10 mouse cellular contexts compared by ENCODE assay signal in the genomic region with DNA sequence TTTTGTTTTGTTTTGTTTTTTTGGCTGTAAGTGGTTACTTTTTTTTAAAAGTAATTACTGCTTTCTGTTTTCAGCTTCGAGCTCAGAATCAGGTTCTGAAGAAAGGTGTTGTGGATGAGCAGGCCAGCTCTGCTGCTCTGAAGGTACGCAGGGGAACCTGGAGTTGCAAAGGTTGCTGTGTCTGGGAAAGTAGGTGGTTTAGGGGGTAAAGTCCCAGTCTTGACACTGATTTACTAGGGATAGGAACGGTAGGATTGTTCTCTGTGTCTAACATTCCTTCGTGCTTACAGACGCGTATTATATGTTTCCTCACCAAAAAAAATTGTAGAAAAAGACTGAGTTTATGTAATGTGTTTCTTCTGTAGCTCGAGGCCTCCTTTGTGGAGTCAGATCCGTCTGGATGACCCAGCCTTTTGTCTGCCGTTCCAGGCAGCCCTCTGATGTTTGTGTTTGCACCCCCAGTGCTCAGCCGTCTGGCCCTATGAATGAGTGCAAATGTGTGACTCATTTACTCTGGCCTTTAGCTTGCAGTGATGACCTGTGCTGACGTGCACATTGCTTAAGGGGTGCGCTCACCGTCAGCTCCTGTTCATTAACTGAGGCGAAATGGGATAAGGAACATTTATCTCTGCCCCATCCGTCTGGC. TPM values are rescaled to one million over a fixed set of nuclear protein-coding genes. Genes with fewer than 3 reads are reported as not detected.
DNase-seq lines count a peak whose midpoint lies in the region; ATAC-seq lines count a peak whose summit lies in the region.
"Had no signal": no experiment of that assay in that cellular context is flagged by ENCODE, and none has a peak within 500 bp of the region (broad histone marks: within the 10 kb centered on the region; RNA-seq: fewer than 3 reads in every experiment).

No protein-coding gene starts in this region.

- H3K4me1 ChIP-seq in midbrain, embryonic 11.5 days (ENCODE audit: control insufficient read depth, insufficient read depth, low read length) = no peaks in the 10 kb centered on the region; the same call in 1 of the 2 replicates
- no peaks in the 10 kb centered on the region for H3K4me1 ChIP-seq in midbrain, embryonic 16.5 days (ENCODE audit: control insufficient read depth, insufficient read depth, low read length)
- H3K4me1 ChIP-seq in forebrain, embryonic 12.5 days = peaks cover 8% of the 10 kb centered on the region

- no peak overlapping the region for H3K4me3 ChIP-seq in midbrain, embryonic 11.5 days (ENCODE audit: low read depth, low read length)
- H3K4me3 ChIP-seq in midbrain, embryonic 16.5 days (ENCODE audit: low read depth, low read length) = no peak overlapping the region
- H3K4me3 ChIP-seq in forebrain, embryonic 12.5 days (replicated peaks) = no peak overlapping the region

- H3K9me3 ChIP-seq in midbrain, embryonic 11.5 days (ENCODE audit: control insufficient read depth, low read length) = no peaks in the 10 kb centered on the region
- no peaks in the 10 kb centered on the region for H3K9me3 ChIP-seq in midbrain, embryonic 16.5 days (replicated peaks; ENCODE audit: control insufficient read depth, low read length, poor library complexity, severe bottlenecking)
- no peaks in the 10 kb centered on the region for H3K9me3 ChIP-seq in forebrain, embryonic 12.5 days

- 50% methylated on average over 15 of the region's 15 CpGs for WGBS in midbrain, embryonic 11.5 days
- WGBS in midbrain, embryonic 16.5 days = 41% methylated on average over 15 of the region's 15 CpGs
- WGBS in forebrain, embryonic 12.5 days = 43% methylated on average over 15 of the region's 15 CpGs
- WGBS in large intestine, adult 2 months = 26% methylated on average over 15 of the region's 15 CpGs

- no peak for DNase-seq in midbrain, embryonic 11.5 days (ENCODE audit: low spot score, missing footprints)
- DNase-seq in large intestine, adult 2 months (ENCODE audit: low read depth, low spot score) = peak; percentile 24
- peak; percentile 82 for DNase-seq in yolk sac, embryonic 10.5 days (ENCODE audit: low spot score)
- no peak for DNase-seq in thymus, postnatal 25 days
- DNase-seq in lung, postnatal 10 days = no peak
- DNase-seq: gastrocnemius, postnatal 25 days had no signal

- H3K4me2 ChIP-seq in midbrain, embryonic 11.5 days = no peak overlapping the region
- H3K4me2 ChIP-seq in midbrain, embryonic 16.5 days (ENCODE audit: low read length) = no peak overlapping the region
- H3K4me2 ChIP-seq in forebrain, embryonic 12.5 days = no peak overlapping the region

- no peaks in the 10 kb centered on the region for H3K27me3 ChIP-seq in midbrain, embryonic 11.5 days (ENCODE audit: control insufficient read depth, insufficient read depth, low read length)
- no peaks in the 10 kb centered on the region for H3K27me3 ChIP-seq in midbrain, embryonic 16.5 days (ENCODE audit: control insufficient read depth, insufficient read depth, low read depth, low read length)
- no peaks in the 10 kb centered on the region for H3K27me3 ChIP-seq in forebrain, embryonic 12.5 days

- no peak overlapping the region for H3K27ac ChIP-seq in midbrain, embryonic 11.5 days (ENCODE audit: low read depth, low read length)
- no peak overlapping the region for H3K27ac ChIP-seq in midbrain, embryonic 16.5 days (ENCODE audit: low read length)
- H3K27ac ChIP-seq in forebrain, embryonic 12.5 days = peak overlapping the region; percentile 46; the same call in 1 of the 2 replicates

- peaks cover 2% of the 10 kb centered on the region; the same call in 1 of the 2 replicates for H3K36me3 ChIP-seq in midbrain, embryonic 11.5 days (ENCODE audit: control insufficient read depth, insufficient read depth, low read length)
- no peaks in the 10 kb centered on the region; the same call in 1 of the 2 replicates for H3K36me3 ChIP-seq in midbrain, embryonic 16.5 days (ENCODE audit: control insufficient read depth, insufficient read depth, low read length)
- H3K36me3 ChIP-seq in forebrain, embryonic 12.5 days (replicated peaks) = peaks cover 18% of the 10 kb centered on the region

- ATAC-seq in midbrain, embryonic 11.5 days (ENCODE audit: low FRiP score) = peak; percentile 73
- ATAC-seq in midbrain, embryonic 16.5 days = no peak
- ATAC-seq in forebrain, embryonic 12.5 days (ENCODE audit: low FRiP score) = 0 out of 2 replicates have a peak, but pooled peaks have one; percentile 11
- ATAC-seq in erythroid progenitor cell, adult 5-6 weeks (replicated peaks; ENCODE audit: low FRiP score, poor library complexity, severe bottlenecking) = no peak

- no peak overlapping the region for H3K9ac ChIP-seq in midbrain, embryonic 11.5 days (ENCODE audit: low read length)
- H3K9ac ChIP-seq in midbrain, embryonic 16.5 days (ENCODE audit: low read depth, low read length) = no peak overlapping the region
- no peak overlapping the region for H3K9ac ChIP-seq in forebrain, embryonic 12.5 days

RNA-seq across cellular contexts. Expression of a gene that starts 13.0 kb away (rescaled TPM):
- polyA plus RNA-seq in midbrain, embryonic 11.5 days (2014; fragmentation: Nextera tagmentation; extraction: Ambion mirVana) = 22.7 and 24.0 TPM in 2 replicates
- polyA plus RNA-seq in midbrain, embryonic 16.5 days (2015; fragmentation: Nextera tagmentation; extraction: Ambion mirVana) = 37.9 and 39.5 TPM in 2 replicates
- polyA plus RNA-seq in forebrain, embryonic 12.5 days (2016; fragmentation: Nextera tagmentation; extraction: Ambion mirVana) = 20.8 and 22.0 TPM in 2 replicates
- polyA plus RNA-seq in large intestine, adult 2 months (2012; rRNA removed) = 18.2 and 21.0 TPM in 2 replicates
- total RNA-seq in erythroid progenitor cell, adult 5-6 weeks (2015; ENCODE audit: low replicate concordance) = 16.3 and 20.5 TPM in 2 replicates
- total RNA-seq in erythroid progenitor cell, adult 5-6 weeks (2017; ENCODE audit: low replicate concordance) = 7.6 and 8.1 TPM in 2 replicates

RNA-seq across cellular contexts. Expression of a gene that starts 54.6 kb away (rescaled TPM):
- 2.7 and 2.9 TPM in 2 replicates for polyA plus RNA-seq in midbrain, embryonic 11.5 days (2014; fragmentation: Nextera tagmentation; extraction: Ambion mirVana)
- polyA plus RNA-seq in midbrain, embryonic 16.5 days (2015; fragmentation: Nextera tagmentation; extraction: Ambion mirVana) = 1.0 and 1.7 TPM in 2 replicates
- 1.5 and 2.4 TPM in 2 replicates for polyA plus RNA-seq in forebrain, embryonic 12.5 days (2016; fragmentation: Nextera tagmentation; extraction: Ambion mirVana)
- 3.2 and 9.7 TPM in 2 replicates for polyA plus RNA-seq in large intestine, adult 2 months (2012; rRNA removed)
- total RNA-seq in erythroid progenitor cell, adult 5-6 weeks (2015; ENCODE audit: low replicate concordance) = 1.4 TPM in 1 of 2 replicates, not detected in the other
- not detected in 2 replicates for total RNA-seq in erythroid progenitor cell, adult 5-6 weeks (2017; ENCODE audit: low replicate concordance)
- total RNA-seq: monocyte, adult 5-6 weeks had no signal

Comparison
In these comparisons a context has a peak if more than half of its experiments do, and no peak if none do; other contexts are left out.
1. ATAC-seq: peak in midbrain, embryonic 11.5 days (single experiment) and forebrain, embryonic 12.5 days (single experiment); none in midbrain, embryonic 16.5 days (single experiment) and erythroid progenitor cell, adult 5-6 weeks (single experiment).
2. DNase-seq: peak in large intestine, adult 2 months (single experiment) and yolk sac, embryonic 10.5 days (single experiment); none in midbrain, embryonic 11.5 days (single experiment), thymus, postnatal 25 days (single experiment) and lung, postnatal 10 days (single experiment).